Mouse (Mus musculus) small intestine, adult 2 months (tissue): ENCODE results near the gene Slc7a1. TPM values are rescaled to one million over a fixed set of nuclear protein-coding genes. Genes with fewer than 3 reads are reported as not detected.
"Not testable (repeated sequence)": the region's sequence is repeated elsewhere in the genome, so short reads cannot be mapped to it uniquely, and the experiment has no call there.

ENCODE experiments used
- H3K27ac ChIP-seq: fragments of 200-500 bp; 2 replicates; pipeline ENCODE4 v1.5.1; 2012; ENCODE audit warnings: low read depth, low read length, control low read depth, inconsistent platforms; ENCODE audit not compliant: insufficient read depth
- H3K27me3 ChIP-seq: fragments of 200-500 bp; 2 replicates; pipeline ENCODE4 v1.6.1; 2012; ENCODE audit warnings: mild to moderate bottlenecking, moderate library complexity, low read length, inconsistent platforms; ENCODE audit not compliant: control insufficient read depth, insufficient read depth
- H3K36me3 ChIP-seq: fragments of 200-500 bp; 2 replicates; pipeline ENCODE4 v1.6.1; 2012; ENCODE audit warnings: mild to moderate bottlenecking, low read length, control low read depth, inconsistent platforms; ENCODE audit not compliant: control insufficient read depth, insufficient read depth
- H3K4me1 ChIP-seq: fragments of 200-500 bp; 2 replicates; pipeline ENCODE4 v1.6.1; 2012; ENCODE audit warnings: low read length, inconsistent platforms, mixed read lengths; ENCODE audit not compliant: control insufficient read depth, insufficient read depth, insufficient read length
- H3K4me3 ChIP-seq: fragments of 200-500 bp; 2 replicates; pipeline ENCODE4 v1.5.1; 2012; ENCODE audit warnings: low read depth, mild to moderate bottlenecking, control low read depth, inconsistent platforms, low read length, moderate library complexity
- CTCF ChIP-seq: fragments of 200-500 bp; IDR thresholded peaks from 2 replicates; pipeline ENCODE4 v1.5.1; 2012; ENCODE audit warnings: low read depth, mild to moderate bottlenecking, control low read depth, inconsistent platforms, low read length, moderate library complexity, mixed read lengths; ENCODE audit not compliant: insufficient replicate concordance, insufficient read length; ENCODE audit errors: extremely low read depth
- POLR2A ChIP-seq: fragments of 200-500 bp; IDR thresholded peaks from 2 replicates; pipeline ENCODE4 v1.6.1; 2012; ENCODE audit warnings: low read depth, mild to moderate bottlenecking, control low read depth, inconsistent platforms, low read length, moderate library complexity
- WGBS: fragments of 180-500 bp; shearing (Covaris S2); methylation state at CpG from one replicate; pipeline ENCODE4 v1.1.7; 2018; 5-methylcytosine and 5-hydroxymethylcytosine counted together
- polyA plus RNA-seq: library from polyadenylated mRNA; depleted of rRNA; stranded (reverse); fragments of >200 nt; gene quantifications from 2 replicates; pipeline ENCODE4 v1.2.3, GENCODE M21; 2012

The Slc7a1 gene
- polyA plus RNA-seq, 1 experiment = 7.4 TPM

GRCm38 (mm10) chr5:148331229-148331776 lies 68.4 kb downstream of the Slc7a1 start:
- Histone ChIP-seq H3K36me3 (peaks cover 30% of the 10 kb centered on the region), H3K4me1 (no peaks in the 10 kb centered on the region; the same call in 1 of the 2 replicates), H3K27ac (no peak overlapping the region), H3K27me3 (no peaks in the 10 kb centered on the region), H3K4me3 (no peak overlapping the region)
- WGBS = 69% methylated on average over 11 of the region's 11 CpGs
- TF ChIP-seq POLR2A = no peak
- no peak; the same call in 1 of the 2 replicates for TF ChIP-seq CTCF

GRCm38 (mm10) chr5:148328982-148329381 lies 70.7 kb downstream of the Slc7a1 start:
- no peak for TF ChIP-seq CTCF
- no peak for TF ChIP-seq POLR2A
- Histone ChIP-seq H3K27me3 (no peaks in the 10 kb centered on the region), H3K4me1 (no peaks in the 10 kb centered on the region; the same call in 1 of the 2 replicates), H3K36me3 (peaks cover 19% of the 10 kb centered on the region), H3K4me3 (no peak overlapping the region), H3K27ac (no peak overlapping the region)
- 93% methylated on average over 3 of the region's 3 CpGs for WGBS

GRCm38 (mm10) chr5:148326295-148326694 lies 73.4 kb downstream of the Slc7a1 start:
- H3K27ac ChIP-seq, H3K36me3 ChIP-seq, H3K4me3 ChIP-seq, H3K27me3 ChIP-seq, H3K4me1 ChIP-seq: not testable (repeated sequence)
- WGBS = 91% methylated on average over 9 of the region's 9 CpGs

DNA sequence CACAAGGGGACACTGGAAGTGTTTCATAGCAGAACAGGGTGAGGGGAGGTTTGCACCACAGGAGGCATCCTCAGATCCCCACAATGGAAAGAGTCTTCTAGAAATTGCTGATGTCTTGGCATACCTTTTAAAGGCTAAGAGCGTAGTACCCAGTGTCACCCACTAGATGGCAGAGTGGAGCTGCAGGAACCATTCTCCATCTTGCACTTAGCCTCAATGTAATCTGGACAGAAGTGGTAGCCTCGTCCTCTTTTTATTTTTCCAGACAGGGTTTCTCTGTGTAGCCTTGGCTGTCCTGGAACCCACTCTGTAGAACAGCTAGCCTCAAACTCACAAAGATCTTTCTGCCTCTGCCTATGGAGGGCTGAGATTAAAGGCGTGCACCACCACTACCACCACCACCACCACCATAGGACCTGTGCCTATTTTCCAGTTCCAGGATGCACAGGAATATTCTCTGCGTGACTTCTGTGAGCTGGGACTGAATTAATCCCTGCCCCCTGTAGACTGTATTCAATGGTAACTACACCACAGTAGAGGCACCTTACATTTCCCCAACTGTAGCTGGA lies 74.3 kb downstream of the Slc7a1 start:
- TF ChIP-seq CTCF = peak; percentile 49; the same call in 1 of the 2 replicates
- no peak for TF ChIP-seq POLR2A
- H3K4me1 ChIP-seq = no peaks in the 10 kb centered on the region
- H3K27ac ChIP-seq = no peak overlapping the region
- H3K4me3 ChIP-seq = no peak overlapping the region
- no peaks in the 10 kb centered on the region for H3K27me3 ChIP-seq
- WGBS = 41% methylated on average over 4 of the region's 4 CpGs
- no peaks in the 10 kb centered on the region for H3K36me3 ChIP-seq

DNA sequence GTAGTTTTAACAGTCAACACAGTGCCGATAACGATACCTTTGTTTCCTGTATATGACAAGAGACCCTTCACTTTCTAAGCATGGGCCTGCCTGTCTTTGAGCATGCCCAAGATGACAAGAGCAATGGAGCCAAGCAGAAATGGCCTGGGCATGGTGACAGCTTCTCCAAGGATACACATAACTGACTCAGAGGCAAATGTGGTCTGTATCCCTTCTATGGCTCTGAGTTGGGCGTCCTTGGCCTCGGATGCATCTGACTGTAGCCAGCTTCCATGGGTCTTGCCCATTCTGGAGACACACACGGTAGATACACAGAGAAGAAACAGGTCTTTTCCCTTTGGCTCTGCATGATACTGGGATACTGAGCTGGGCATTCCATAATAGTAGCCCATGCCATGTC lies 84.8 kb downstream of the Slc7a1 start:
- WGBS = 91% methylated on average over 5 of the region's 5 CpGs
- Histone ChIP-seq H3K4me1 (no peaks in the 10 kb centered on the region; the same call in 1 of the 2 replicates), H3K27ac (no peak overlapping the region), H3K36me3 (no peaks in the 10 kb centered on the region), H3K4me3 (no peak overlapping the region), H3K27me3 (no peaks in the 10 kb centered on the region)
- no peak for TF ChIP-seq CTCF
- TF ChIP-seq POLR2A = no peak

DNA sequence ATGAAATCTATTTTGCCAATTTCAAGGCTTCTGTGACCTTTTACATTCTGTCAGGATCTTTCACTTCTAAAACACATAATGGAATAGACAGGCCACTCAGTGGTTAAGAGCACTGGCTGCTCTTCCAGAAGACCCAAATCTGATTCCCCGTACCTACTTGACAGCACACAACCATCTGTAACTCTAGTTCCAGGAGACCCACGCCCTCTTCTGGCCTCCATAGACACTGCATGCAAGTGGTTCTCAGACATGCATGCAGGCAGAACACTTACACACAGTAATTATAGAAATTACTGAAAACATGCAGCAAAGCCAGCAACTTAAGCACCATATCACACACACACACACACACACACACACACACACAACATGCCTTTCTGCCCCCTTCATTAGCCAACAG lies 87.3 kb downstream of the Slc7a1 start:
- H3K36me3 ChIP-seq = no peaks in the 10 kb centered on the region
- no peak overlapping the region for H3K4me3 ChIP-seq
- H3K27ac ChIP-seq = no peak overlapping the region
- no peak for TF ChIP-seq CTCF
- no peak for TF ChIP-seq POLR2A
- no peaks in the 10 kb centered on the region; the same call in 1 of the 2 replicates for H3K4me1 ChIP-seq
- 58% methylated on average over 2 of the region's 2 CpGs for WGBS
- no peaks in the 10 kb centered on the region for H3K27me3 ChIP-seq

GRCm38 (mm10) chr5:148310790-148311189 lies 88.9 kb downstream of the Slc7a1 start:
- WGBS = 23% methylated on average over 10 of the region's 10 CpGs
- Histone ChIP-seq H3K27ac (no peak overlapping the region), H3K4me1 (no peaks in the 10 kb centered on the region; the same call in 1 of the 2 replicates), H3K4me3 (peak overlapping the region; percentile 61), H3K36me3 (no peaks in the 10 kb centered on the region), H3K27me3 (no peaks in the 10 kb centered on the region)
- TF ChIP-seq CTCF (no peak), POLR2A (no peak)
